Mouse (Mus musculus): ENCODE measurements around the gene Vmn2r49. TPM values are rescaled to one million over a fixed set of nuclear protein-coding genes. Genes with fewer than 3 reads are reported as not detected.
"Not testable (repeated sequence)": the region's sequence is repeated elsewhere in the genome, so short reads cannot be mapped to it uniquely, and the experiment has no call there.

The Vmn2r49 gene
- polyA plus RNA-seq (2012; rRNA removed): not detected in 2 replicates

DNA sequence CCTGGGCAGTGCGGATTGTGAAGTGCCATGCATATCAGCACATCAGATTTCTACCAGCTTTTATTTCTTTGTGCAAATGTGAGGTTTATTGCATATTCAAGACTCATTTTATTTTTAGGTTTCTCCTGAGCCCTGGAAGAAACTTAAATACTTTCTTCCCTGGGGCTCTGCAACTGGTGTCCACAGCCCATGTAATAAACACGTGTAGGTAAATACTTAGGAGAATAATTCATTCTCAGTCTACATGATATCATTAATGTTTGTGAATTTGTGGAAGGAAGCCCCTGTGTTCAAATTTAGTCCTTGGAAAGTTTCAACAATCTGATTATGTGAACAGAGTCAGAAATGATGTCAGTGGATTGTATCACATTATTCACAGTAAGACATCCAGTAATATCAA lies at the start of gene Vmn2r49:
TSS of gene Vmn2r49 (minus strand) at position 101 of the 400 bp plus-strand sequence.
- H3K27me3 ChIP-seq (ENCODE audit: control insufficient read depth, insufficient read depth, low read length); DNase-seq; H3K4me1 ChIP-seq (replicated peaks; ENCODE audit: control insufficient read depth, insufficient read depth, low read length); H3K4me3 ChIP-seq (ENCODE audit: control insufficient read depth, insufficient read depth, low read length); H3K27ac ChIP-seq (ENCODE audit: control insufficient read depth, insufficient read depth, low read length); H3K36me3 ChIP-seq (ENCODE audit: control insufficient read depth, insufficient read depth, low read length): not testable (repeated sequence)
- WGBS: 75% methylated on average over 2 of the region's 2 CpGs

DNA sequence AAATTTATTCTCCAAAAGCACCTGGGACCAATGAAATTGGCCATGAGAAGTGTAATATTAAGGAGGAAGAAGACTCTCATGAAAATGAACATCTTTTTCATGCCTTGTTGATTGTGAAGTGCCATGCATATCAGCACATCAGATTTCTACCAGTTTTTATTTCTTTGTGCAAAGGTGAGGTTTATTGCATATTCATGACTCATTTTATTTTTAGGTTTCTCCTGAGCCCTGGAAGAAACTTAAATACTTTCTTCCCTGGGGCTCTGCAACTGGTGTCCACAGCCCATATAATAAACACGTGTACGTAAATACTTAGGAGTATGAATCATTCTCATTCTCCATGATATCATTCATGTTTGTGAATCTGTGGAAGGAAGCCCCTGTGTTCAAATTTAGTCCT lies 38.6 kb downstream of the Vmn2r49 start, which contains the start of gene Vmn2r48:
TSS of gene Vmn2r48 (minus strand) at position 101 of the 400 bp plus-strand sequence.
- not testable (repeated sequence) for H3K36me3 ChIP-seq (ENCODE audit: control insufficient read depth, insufficient read depth, low read length); H3K27me3 ChIP-seq (ENCODE audit: control insufficient read depth, insufficient read depth, low read length); H3K4me1 ChIP-seq (replicated peaks; ENCODE audit: control insufficient read depth, insufficient read depth, low read length); H3K27ac ChIP-seq (ENCODE audit: control insufficient read depth, insufficient read depth, low read length); H3K4me3 ChIP-seq (ENCODE audit: control insufficient read depth, insufficient read depth, low read length); DNase-seq
- 85% methylated on average over 2 of the region's 2 CpGs for WGBS

Other genes with a start within 250 kb of the Vmn2r49 start
- not detected in 2 replicates for gene Vmn2r46, start 221.7 kb downstream of the Vmn2r49 start, polyA plus RNA-seq (2012; rRNA removed)
- not detected in 2 replicates for gene Vmn2r47, start 150.9 kb downstream of the Vmn2r49 start, polyA plus RNA-seq (2012; rRNA removed)
- not detected in 2 replicates for gene Vmn2r48, start 38.7 kb downstream of the Vmn2r49 start, polyA plus RNA-seq (2012; rRNA removed)
- not detected in 2 replicates for gene Vmn2r50, start 61.0 kb upstream of the Vmn2r49 start, polyA plus RNA-seq (2012; rRNA removed)
- gene Vmn2r51, start 113.5 kb upstream of the Vmn2r49 start, polyA plus RNA-seq (2012; rRNA removed): not detected in 2 replicates
- gene Vmn2r52, start 184.3 kb upstream of the Vmn2r49 start, polyA plus RNA-seq (2012; rRNA removed): not detected in 2 replicates

Measured in thymus, adult 2 months (tissue).